Mouse (Mus musculus): ENCODE measurements around the gene Rb1.
A peak's percentile ranks its signal among the peaks of the same experiment; 100 is the strongest.

Gene Rb1

GRCm38 (mm10) chr14:73334926-73335805, 9.5 kb upstream of the Rb1 start:
- DNase-seq (ENCODE audit: low spot score): no peak

GRCm38 (mm10) chr14:73333880-73334279, 8.3 kb upstream of the Rb1 start:
- no peak for DNase-seq (ENCODE audit: low spot score)

GRCm38 (mm10) chr14:73331386-73331785, 5.8 kb upstream of the Rb1 start:
- DNase-seq (ENCODE audit: low spot score): no peak

GRCm38 (mm10) chr14:73329871-73330270, 4.2 kb upstream of the Rb1 start:
- DNase-seq (ENCODE audit: low spot score): no peak

GRCm38 (mm10) chr14:73326511-73326910, 889 bp upstream of the Rb1 start:
- no peak for DNase-seq (ENCODE audit: low spot score)

GRCm38 (mm10) chr14:73324634-73325455, 777 bp downstream of the Rb1 start:
- peak; percentile 38 for DNase-seq (ENCODE audit: low spot score)

GRCm38 (mm10) chr14:73323965-73324364, 1.7 kb downstream of the Rb1 start:
- no peak for DNase-seq (ENCODE audit: low spot score)

- no peak for DNase-seq (ENCODE audit: low spot score)
These were observed 3.5 kb downstream of the Rb1 start for GRCm38 (mm10) chr14:73322142-73322541.

- no peak for DNase-seq (ENCODE audit: low spot score)
These were observed 8.7 kb downstream of the Rb1 start for GRCm38 (mm10) chr14:73316933-73317332.

- DNase-seq (ENCODE audit: low spot score): no peak
These were observed 11.8 kb downstream of the Rb1 start for GRCm38 (mm10) chr14:73313864-73314263.

- no peak for DNase-seq (ENCODE audit: low spot score)
These were observed 12.2 kb downstream of the Rb1 start for GRCm38 (mm10) chr14:73313396-73313795.

GRCm38 (mm10) chr14:73312909-73313308, 12.7 kb downstream of the Rb1 start:
- DNase-seq (ENCODE audit: low spot score): no peak

GRCm38 (mm10) chr14:73307490-73307889, 18.1 kb downstream of the Rb1 start:
- DNase-seq (ENCODE audit: low spot score): no peak

- no peak for DNase-seq (ENCODE audit: low spot score)
These were observed 22.4 kb downstream of the Rb1 start for GRCm38 (mm10) chr14:73303193-73303592.

- DNase-seq (ENCODE audit: low spot score): no peak
These were observed 23.8 kb downstream of the Rb1 start for GRCm38 (mm10) chr14:73301856-73302255.

GRCm38 (mm10) chr14:73295512-73295911, 30.1 kb downstream of the Rb1 start:
- no peak for DNase-seq (ENCODE audit: low spot score)

- no peak for DNase-seq (ENCODE audit: low spot score)
These were observed 32.0 kb downstream of the Rb1 start for GRCm38 (mm10) chr14:73293616-73294015.

- no peak for DNase-seq (ENCODE audit: low spot score)
These were observed 33.2 kb downstream of the Rb1 start for GRCm38 (mm10) chr14:73292434-73292833.

GRCm38 (mm10) chr14:73289915-73290314, 35.7 kb downstream of the Rb1 start:
- DNase-seq (ENCODE audit: low spot score): no peak

GRCm38 (mm10) chr14:73280996-73281395, 44.6 kb downstream of the Rb1 start:
- no peak for DNase-seq (ENCODE audit: low spot score)

- no peak for DNase-seq (ENCODE audit: low spot score)
These were observed 46.5 kb downstream of the Rb1 start for GRCm38 (mm10) chr14:73279096-73279495.

- no peak for DNase-seq (ENCODE audit: low spot score)
These were observed 53.8 kb downstream of the Rb1 start for GRCm38 (mm10) chr14:73271807-73272206.

- no peak for DNase-seq (ENCODE audit: low spot score)
These were observed 59.5 kb downstream of the Rb1 start for GRCm38 (mm10) chr14:73266166-73266565.

Measured in ovary, postnatal 36 days (tissue).